Mouse (Mus musculus): ENCODE measurements around the gene Wsb2. TPM values are rescaled to one million over a fixed set of nuclear protein-coding genes. Genes with fewer than 3 reads are reported as not detected.
"Not testable (repeated sequence)": the region's sequence is repeated elsewhere in the genome, so short reads cannot be mapped to it uniquely, and the experiment has no call there.

Wsb2 gene
- total RNA-seq, 1 experiment: 76.7 TPM

- Histone ChIP-seq H3K9ac (ENCODE audit: insufficient read depth, low read depth, low read length, poor library complexity, severe bottlenecking) (peak overlapping the region; percentile 72; the same call in 1 of the 2 replicates), H3K4me1 (ENCODE audit: control insufficient read depth in 2 of 2, insufficient read depth in 2 of 2, low read length in 2 of 2, poor library complexity in 1 of 2) (peaks cover 8 to 22% of the 10 kb centered on the region in 2 experiments), H3K4me3 (ENCODE audit: insufficient read depth in 1 of 2, low read depth in 1 of 2, low read length in 2 of 2, poor library complexity in 1 of 2, severe bottlenecking in 1 of 2) (peak overlapping the region; percentile 15 to 42), H3K27ac (ENCODE audit: insufficient read depth, low read depth, low read length, poor library complexity, severe bottlenecking) (peak overlapping the region; percentile 95), H3K36me3 (ENCODE audit: control insufficient read depth, insufficient read depth, low read length, poor library complexity, severe bottlenecking) (no peaks in the 10 kb centered on the region; the same call in 1 of the 2 replicates), H3K9me3 (ENCODE audit: control insufficient read depth, insufficient read depth, low read depth, low read length) (peaks cover 8% of the 10 kb centered on the region)
- no peak for DNase-seq (ENCODE audit: low read depth, low spot score)
- in situ Hi-C loops (cut with MboI; ENCODE audit: low sequenced_read_pairs in 2 of 2, unreplicated experiment in 2 of 2): no loop called here
- no peak for TF ChIP-seq MAFK (IDR thresholded peaks at IDR 0.05; ENCODE audit: insufficient read depth, low read depth, low read length)
- TF ChIP-seq ZNF384 (IDR thresholded peaks at IDR 0.05; ENCODE audit: low read depth, low read length): no peak
- TF ChIP-seq ZC3H11A (IDR thresholded peaks at IDR 0.05; ENCODE audit: borderline replicate concordance, low read depth, low read length): no peak
- no peak for TF ChIP-seq HCFC1 (IDR thresholded peaks at IDR 0.05; ENCODE audit: borderline replicate concordance, insufficient read depth, low read length)
- no peak for TF ChIP-seq CHD2 (IDR thresholded peaks at IDR 0.05; ENCODE audit: low read depth, low read length)
Measured at GRCm38 (mm10) chr5:117398007-117398550, 41.0 kb downstream of the Wsb2 start.

DNA sequence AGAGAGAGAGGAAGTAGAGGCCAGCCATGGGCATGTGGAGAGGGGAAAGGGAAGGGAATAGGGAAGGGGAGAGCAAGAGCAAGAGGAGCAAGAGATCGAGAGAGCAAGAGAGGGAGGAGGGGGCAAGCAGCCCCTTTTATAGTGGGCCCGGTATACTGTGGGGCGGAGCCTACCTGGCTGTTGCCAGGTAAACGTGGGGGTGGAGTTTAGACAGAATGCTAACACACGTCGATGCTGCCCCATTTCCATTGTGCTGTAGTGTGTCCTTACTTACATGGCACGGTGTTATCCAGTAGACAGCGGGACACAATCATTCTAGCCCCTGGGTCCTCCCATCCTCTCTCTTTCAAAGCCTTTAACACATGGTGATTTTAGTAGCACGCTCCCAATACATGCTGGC is 42.2 kb downstream of the Wsb2 start:
- Histone ChIP-seq H3K27ac (ENCODE audit: insufficient read depth, low read depth, low read length, poor library complexity, severe bottlenecking) (peak overlapping the region; percentile 65; the same call in 1 of the 2 replicates), H3K9me3 (ENCODE audit: control insufficient read depth, insufficient read depth, low read depth, low read length) (peaks cover 5% of the 10 kb centered on the region), H3K4me3 (ENCODE audit: insufficient read depth in 1 of 2, low read depth in 1 of 2, low read length in 2 of 2, poor library complexity in 1 of 2, severe bottlenecking in 1 of 2) (peak overlapping the region in 1 of 2 experiments; percentile 24; a peak in 1 of 4 replicates), H3K4me1 (ENCODE audit: control insufficient read depth in 2 of 2, insufficient read depth in 2 of 2, low read length in 2 of 2, poor library complexity in 1 of 2) (peaks cover 8 to 27% of the 10 kb centered on the region in 2 experiments), H3K9ac (ENCODE audit: insufficient read depth, low read depth, low read length, poor library complexity, severe bottlenecking) (0 out of 2 replicates have a peak overlapping the region, but pooled peaks have one; percentile 39), H3K36me3 (ENCODE audit: control insufficient read depth, insufficient read depth, low read length, poor library complexity, severe bottlenecking) (no peaks in the 10 kb centered on the region; the same call in 1 of the 2 replicates)
- DNase-seq (ENCODE audit: low read depth, low spot score): no peak
- in situ Hi-C loops (cut with MboI; ENCODE audit: low sequenced_read_pairs in 2 of 2, unreplicated experiment in 2 of 2): no loop called here
- TF ChIP-seq ZNF384 (IDR thresholded peaks at IDR 0.05; ENCODE audit: low read depth, low read length) (no peak), CHD2 (IDR thresholded peaks at IDR 0.05; ENCODE audit: low read depth, low read length) (no peak), HCFC1 (IDR thresholded peaks at IDR 0.05; ENCODE audit: borderline replicate concordance, insufficient read depth, low read length) (no peak), ZC3H11A (IDR thresholded peaks at IDR 0.05; ENCODE audit: borderline replicate concordance, low read depth, low read length) (no peak)

DNA sequence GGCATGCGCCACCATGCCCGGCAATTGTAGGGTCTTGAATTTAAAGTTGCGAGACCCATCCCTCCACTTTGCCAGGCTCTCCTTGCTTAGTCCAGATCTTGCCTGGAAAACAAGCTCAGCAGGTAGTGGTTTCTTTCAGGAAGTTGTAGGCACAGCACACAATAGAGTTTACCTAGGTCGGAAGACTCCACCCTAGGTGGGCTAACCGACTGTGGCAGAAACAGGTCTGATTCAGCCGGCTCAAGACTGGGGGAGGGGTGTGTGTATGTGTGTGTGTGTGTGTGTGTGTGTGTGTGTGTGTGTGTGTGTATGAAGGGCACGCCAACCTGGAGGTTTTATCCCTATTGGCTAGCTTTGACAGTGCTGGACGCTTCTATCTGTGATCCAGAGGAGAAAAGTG is 46.5 kb downstream of the Wsb2 start:
- Histone ChIP-seq H3K36me3 (ENCODE audit: control insufficient read depth, insufficient read depth, low read length, poor library complexity, severe bottlenecking) (peaks cover 6% of the 10 kb centered on the region; the same call in 1 of the 2 replicates), H3K27ac (ENCODE audit: insufficient read depth, low read depth, low read length, poor library complexity, severe bottlenecking) (peak overlapping the region; percentile 98), H3K9me3 (ENCODE audit: control insufficient read depth, insufficient read depth, low read depth, low read length) (no peaks in the 10 kb centered on the region), H3K4me1 (ENCODE audit: control insufficient read depth in 2 of 2, insufficient read depth in 2 of 2, low read length in 2 of 2, poor library complexity in 1 of 2) (peaks cover 8 to 22% of the 10 kb centered on the region in 2 experiments), H3K9ac (ENCODE audit: insufficient read depth, low read depth, low read length, poor library complexity, severe bottlenecking) (peak overlapping the region; percentile 79; the same call in 1 of the 2 replicates), H3K4me3 (ENCODE audit: insufficient read depth in 1 of 2, low read depth in 1 of 2, low read length in 2 of 2, poor library complexity in 1 of 2, severe bottlenecking in 1 of 2) (peak overlapping the region; percentile 46 to 63; a peak in 2 of 4 replicates)
- in situ Hi-C loops (cut with MboI; ENCODE audit: low sequenced_read_pairs in 2 of 2, unreplicated experiment in 2 of 2): no loop called here
- no peak for DNase-seq (ENCODE audit: low read depth, low spot score)
- TF ChIP-seq MAFK (IDR thresholded peaks at IDR 0.05; ENCODE audit: insufficient read depth, low read depth, low read length): no peak

GRCm38 (mm10) chr5:117404671-117405070 is 47.6 kb downstream of the Wsb2 start:
- Histone ChIP-seq H3K4me1 (ENCODE audit: control insufficient read depth in 2 of 2, insufficient read depth in 2 of 2, low read length in 2 of 2, poor library complexity in 1 of 2) (peaks cover 8 to 21% of the 10 kb centered on the region in 2 experiments), H3K4me3 (ENCODE audit: insufficient read depth in 1 of 2, low read depth in 1 of 2, low read length in 2 of 2, poor library complexity in 1 of 2, severe bottlenecking in 1 of 2) (peak overlapping the region in 1 of 2 experiments; percentile 22; a peak in 1 of 4 replicates)
- H3K9me3 ChIP-seq (ENCODE audit: control insufficient read depth, insufficient read depth, low read depth, low read length); H3K9ac ChIP-seq (ENCODE audit: insufficient read depth, low read depth, low read length, poor library complexity, severe bottlenecking); in situ Hi-C loops (cut with MboI; ENCODE audit: low sequenced_read_pairs in 2 of 2, unreplicated experiment in 2 of 2); H3K27ac ChIP-seq (ENCODE audit: insufficient read depth, low read depth, low read length, poor library complexity, severe bottlenecking); DNase-seq (ENCODE audit: low read depth, low spot score); H3K36me3 ChIP-seq (ENCODE audit: control insufficient read depth, insufficient read depth, low read length, poor library complexity, severe bottlenecking): not testable (repeated sequence)

GRCm38 (mm10) chr5:117408216-117408615 is 51.1 kb downstream of the Wsb2 start:
- in situ Hi-C loops (cut with MboI; ENCODE audit: low sequenced_read_pairs in 2 of 2, unreplicated experiment in 2 of 2): no loop called here
- peaks cover 6% of the 10 kb centered on the region; the same call in 1 of the 2 replicates for H3K36me3 ChIP-seq (ENCODE audit: control insufficient read depth, insufficient read depth, low read length, poor library complexity, severe bottlenecking)
- no peaks in the 10 kb centered on the region for H3K9me3 ChIP-seq (ENCODE audit: control insufficient read depth, insufficient read depth, low read depth, low read length)
- H3K4me3 ChIP-seq (ENCODE audit: insufficient read depth in 1 of 2, low read depth in 1 of 2, low read length in 2 of 2, poor library complexity in 1 of 2, severe bottlenecking in 1 of 2): no peak overlapping the region
- no peak overlapping the region for H3K9ac ChIP-seq (ENCODE audit: insufficient read depth, low read depth, low read length, poor library complexity, severe bottlenecking)
- no peak for TF ChIP-seq HCFC1 (IDR thresholded peaks at IDR 0.05; ENCODE audit: borderline replicate concordance, insufficient read depth, low read length)
- peak; percentile 91 for TF ChIP-seq ZC3H11A (IDR thresholded peaks at IDR 0.05; ENCODE audit: borderline replicate concordance, low read depth, low read length)
- no peak overlapping the region for H3K27ac ChIP-seq (ENCODE audit: insufficient read depth, low read depth, low read length, poor library complexity, severe bottlenecking)
- DNase-seq (ENCODE audit: low read depth, low spot score): peak; percentile 87
- peaks cover 0 to 19% of the 10 kb centered on the region in 2 experiments; a peak in 3 of 4 replicates for H3K4me1 ChIP-seq (ENCODE audit: control insufficient read depth in 2 of 2, insufficient read depth in 2 of 2, low read length in 2 of 2, poor library complexity in 1 of 2)

Measured in ES-E14 (cell line).